25 mouse cellular contexts compared by ENCODE assay signal in the genomic region with DNA sequence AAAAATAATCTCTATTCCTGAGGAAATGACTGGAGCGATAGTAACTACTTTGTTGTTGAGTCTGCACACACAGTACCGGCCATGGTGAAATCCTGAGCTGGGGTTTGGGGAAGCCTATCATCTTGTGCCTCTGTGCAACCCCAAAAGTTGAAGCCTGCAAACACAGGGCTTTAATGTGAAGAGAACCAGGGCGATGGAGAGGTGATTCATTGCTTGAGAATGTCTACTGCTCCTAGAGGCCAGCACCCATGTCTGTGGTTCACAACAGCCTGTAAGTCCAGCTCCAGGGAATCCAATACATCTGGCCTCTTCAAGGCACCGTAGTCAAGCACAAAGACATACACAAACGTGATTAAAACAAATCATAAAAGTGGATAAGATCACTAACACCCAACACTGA. TPM values are rescaled to one million over a fixed set of nuclear protein-coding genes. Genes with fewer than 3 reads are reported as not detected.
DNase-seq lines count a peak whose midpoint lies in the region; ATAC-seq and TF ChIP-seq lines count a peak whose summit lies in the region.
"Had no signal": no experiment of that assay in that cellular context is flagged by ENCODE, and none has a peak within 500 bp of the region (broad histone marks: within the 10 kb centered on the region; RNA-seq: fewer than 3 reads in every experiment).

No protein-coding gene starts in this region.

- H3K9me3 ChIP-seq in heart, embryonic 10.5 days = no peaks in the 10 kb centered on the region
- no peaks in the 10 kb centered on the region for H3K9me3 ChIP-seq in midbrain, postnatal 0 days (ENCODE audit: low read length)
- H3K9me3 ChIP-seq: embryonic facial prominence, embryonic 10.5 days; embryonic facial prominence, embryonic 12.5 days; forebrain, embryonic 10.5 days; forebrain, embryonic 12.5 days; G1E had no signal

- H3K4me1 ChIP-seq in heart, embryonic 10.5 days = no peaks in the 10 kb centered on the region
- H3K4me1 ChIP-seq in midbrain, postnatal 0 days (ENCODE audit: insufficient read depth, low read length) = no peaks in the 10 kb centered on the region
- H3K4me1 ChIP-seq: embryonic facial prominence, embryonic 10.5 days; embryonic facial prominence, embryonic 12.5 days; forebrain, embryonic 10.5 days; forebrain, embryonic 12.5 days had no signal

- no peak overlapping the region for H3K9ac ChIP-seq in midbrain, postnatal 0 days (replicated peaks; ENCODE audit: low read length, poor library complexity, severe bottlenecking)
- H3K9ac ChIP-seq: embryonic facial prominence, embryonic 12.5 days; forebrain, embryonic 12.5 days had no signal

- WGBS in heart, embryonic 10.5 days = 77% methylated on average over 5 of the region's 5 CpGs
- 91% methylated on average over 5 of the region's 5 CpGs for WGBS in midbrain, postnatal 0 days

- ATAC-seq in midbrain, postnatal 0 days (ENCODE audit: low FRiP score) = no peak
- ATAC-seq: CD4-positive, CD25-positive, alpha-beta regulatory T cell, adult 4 months; forebrain, embryonic 14.5 days; forebrain, embryonic 16.5 days had no signal

- H3K27me3 ChIP-seq in myocyte (ENCODE audit: control insufficient read depth, insufficient read depth, insufficient read length) = no peaks in the 10 kb centered on the region
- H3K27me3 ChIP-seq in heart, embryonic 10.5 days (ENCODE audit: insufficient read depth, poor library complexity, severe bottlenecking) = no peaks in the 10 kb centered on the region
- no peaks in the 10 kb centered on the region for H3K27me3 ChIP-seq in midbrain, postnatal 0 days (ENCODE audit: insufficient read depth, low read length)
- H3K27me3 ChIP-seq: CH12.LX; embryonic facial prominence, embryonic 12.5 days; forebrain, embryonic 12.5 days had no signal

- H3K4me2 ChIP-seq in myocyte (ENCODE audit: low read depth) = peak overlapping the region; percentile 58
- no peak overlapping the region for H3K4me2 ChIP-seq in midbrain, postnatal 0 days (ENCODE audit: low read depth, low read length, poor library complexity, severe bottlenecking)
- H3K4me2 ChIP-seq: embryonic facial prominence, embryonic 12.5 days; forebrain, embryonic 12.5 days had no signal

- no peak overlapping the region for H3ac ChIP-seq in myocyte (ENCODE audit: control insufficient read depth, insufficient read length)

- H3K4me3 ChIP-seq in myocyte = no peak overlapping the region
- no peak overlapping the region for H3K4me3 ChIP-seq in heart, embryonic 10.5 days
- no peak overlapping the region for H3K4me3 ChIP-seq in midbrain, postnatal 0 days (ENCODE audit: low read depth, low read length)
- H3K4me3 ChIP-seq: embryonic facial prominence, embryonic 10.5 days; embryonic facial prominence, embryonic 12.5 days; forebrain, embryonic 10.5 days; forebrain, embryonic 12.5 days had no signal

- TF ChIP-seq POLR2A in myocyte (IDR thresholded peaks at IDR 0.05; ENCODE audit: insufficient read length, low read depth) = no peak

- H3K36me3 ChIP-seq in myocyte (ENCODE audit: control insufficient read depth, insufficient read depth) = no peaks in the 10 kb centered on the region
- H3K36me3 ChIP-seq in heart, embryonic 10.5 days = no peaks in the 10 kb centered on the region
- H3K36me3 ChIP-seq in midbrain, postnatal 0 days (ENCODE audit: insufficient read depth, low read length) = no peaks in the 10 kb centered on the region
- H3K36me3 ChIP-seq: embryonic facial prominence, embryonic 10.5 days; embryonic facial prominence, embryonic 12.5 days; forebrain, embryonic 10.5 days; forebrain, embryonic 12.5 days; G1E had no signal

- H3K79me2 ChIP-seq in myocyte (ENCODE audit: control insufficient read depth, insufficient read depth) = no peaks in the 10 kb centered on the region

- no peak overlapping the region for H3K27ac ChIP-seq in heart, embryonic 10.5 days
- no peak overlapping the region for H3K27ac ChIP-seq in midbrain, postnatal 0 days (ENCODE audit: low read depth, low read length)
- H3K27ac ChIP-seq: embryonic facial prominence, embryonic 10.5 days; embryonic facial prominence, embryonic 12.5 days; forebrain, embryonic 10.5 days; forebrain, embryonic 12.5 days had no signal

- no peak for TF ChIP-seq CTCF in midbrain, postnatal 0 days (IDR thresholded peaks at IDR 0.05)

- DNase-seq in 3134 (ENCODE audit: extremely low read depth, insufficient read length, low spot score) = peak; percentile 55
- peak; percentile 83 for DNase-seq in 3T3-L1 (ENCODE audit: low read depth, low spot score)
- DNase-seq in NIH3T3 (ENCODE audit: low read depth) = peak; percentile 54
- no peak for DNase-seq in heart, embryonic 10.5 days (ENCODE audit: low spot score)
- DNase-seq in midbrain, postnatal 0 days (ENCODE audit: low spot score) = no peak
- no peak for DNase-seq in right cerebral cortex, postnatal 36 days (ENCODE audit: low spot score in 2 of 2)
- DNase-seq: adrenal gland, adult 2 months; adrenal gland, postnatal 10 days; adrenal gland, postnatal 25 days; B cell, adult 2 months; cerebellum, adult 11 months; cerebellum, adult 18-20 months; cerebellum, adult 9-10 months; cerebellum, postnatal 10 days; cerebellum, postnatal 25 days had no signal

TF ChIP-seq in myocyte, 11 proteins besides CTCF, POLR2A, EP300 and RAD21:
- no peak for TF ChIP-seq MYOD1 (IDR thresholded peaks at IDR 0.05; ENCODE audit: control insufficient read depth in 1 of 3, insufficient read length in 2 of 3, low read depth in 2 of 3)
- TF ChIP-seq MAX (IDR thresholded peaks at IDR 0.05; ENCODE audit: low read depth) = no peak
- TF ChIP-seq SRF (IDR thresholded peaks at IDR 0.05; ENCODE audit: control insufficient read depth, insufficient read length, low read depth) = no peak
TF ChIP-seq in myocyte: peak in this region for 0.

RNA-seq across cellular contexts. Expression of a gene that starts 39.3 kb away (rescaled TPM):
- polyA plus RNA-seq in myocyte (2012; fragmentation: generic; extraction: Trizol) = 58.3 TPM
- 60.0 and 61.4 TPM in 2 replicates for polyA plus RNA-seq in heart, embryonic 10.5 days (2016; fragmentation: Nextera tagmentation; extraction: Ambion mirVana)
- total RNA-seq in midbrain, postnatal 0 days (2014; rRNA removed) = 66.2 and 74.8 TPM in 2 replicates
- polyA plus RNA-seq in midbrain, postnatal 0 days (2015; fragmentation: Nextera tagmentation; extraction: Ambion mirVana) = 63.0 and 65.4 TPM in 2 replicates

Comparison
In these comparisons a context has a peak if more than half of its experiments do, and no peak if none do; other contexts are left out.
1. DNase-seq: peak in 3134 (single experiment), 3T3-L1 (single experiment) and NIH3T3 (single experiment); none in heart, embryonic 10.5 days (single experiment), midbrain, postnatal 0 days (single experiment) and right cerebral cortex, postnatal 36 days (0 of 2).